Mouse (Mus musculus): ENCODE results near the gene Rnaseh2a. TPM values are rescaled to one million over a fixed set of nuclear protein-coding genes. Genes with fewer than 3 reads are reported as not detected.

Rnaseh2a gene
- total RNA-seq, 1 experiment from 2014 or later = 59.7 TPM

Other genes with a start within 250 kb of the Rnaseh2a start
- gene G430095P16Rik, start 246.8 kb downstream of the Rnaseh2a start, total RNA-seq (2017) = 5.7 and 11.4 TPM in 2 replicates
- 21.5 and 26.3 TPM in 2 replicates for gene Nfix, start 169.4 kb downstream of the Rnaseh2a start, total RNA-seq (2017)
- gene Dand5, start 146.9 kb downstream of the Rnaseh2a start, total RNA-seq (2017) = 3.8 and 7.4 TPM in 2 replicates
- gene Gadd45gip1, start 138.2 kb downstream of the Rnaseh2a start, total RNA-seq (2017) = 29.8 and 38.8 TPM in 2 replicates
- gene Rad23a, start 129.1 kb downstream of the Rnaseh2a start, total RNA-seq (2017) = 27.4 and 32.7 TPM in 2 replicates
- gene Calr, start 122.8 kb downstream of the Rnaseh2a start, total RNA-seq (2017) = 1,472 and 1,879 TPM in 2 replicates
- gene Farsa, start 112.8 kb downstream of the Rnaseh2a start, total RNA-seq (2017) = 108 and 126 TPM in 2 replicates
- gene Syce2, start 97.7 kb downstream of the Rnaseh2a start, total RNA-seq (2017) = 93.5 and 127 TPM in 2 replicates
- 29.5 and 37.4 TPM in 2 replicates for gene Gcdh, start 75.8 kb downstream of the Rnaseh2a start, total RNA-seq (2017)
- 4.1 and 30.6 TPM in 2 replicates for gene Klf1, start 67.8 kb downstream of the Rnaseh2a start, total RNA-seq (2017)
- gene Dnase2a, start 61.2 kb downstream of the Rnaseh2a start, total RNA-seq (2017) = 27.8 and 50.0 TPM in 2 replicates
- gene Mast1, start 32.4 kb downstream of the Rnaseh2a start, total RNA-seq (2017) = 0.10 TPM in 1 of 2 replicates, not detected in the other
- gene Rtbdn, start 22.8 kb downstream of the Rnaseh2a start, total RNA-seq (2017) = not detected in 2 replicates
- not detected in 2 replicates for gene Gm49661, start 334 bp downstream of the Rnaseh2a start, total RNA-seq (2017)
- gene Prdx2, start 180 bp downstream of the Rnaseh2a start, total RNA-seq (2017) = 469 and 528 TPM in 2 replicates
- 208 and 220 TPM in 2 replicates for gene Junb, start 9.0 kb upstream of the Rnaseh2a start, total RNA-seq (2017)
- gene Hook2, start 20.8 kb upstream of the Rnaseh2a start, total RNA-seq (2017) = 17.9 and 18.5 TPM in 2 replicates
- gene Best2, start 44.8 kb upstream of the Rnaseh2a start, total RNA-seq (2017) = not detected in 2 replicates
- gene Asna1, start 55.5 kb upstream of the Rnaseh2a start, total RNA-seq (2017) = 34.1 and 49.6 TPM in 2 replicates
- 219 and 245 TPM in 2 replicates for gene Trir, start 57.1 kb upstream of the Rnaseh2a start, total RNA-seq (2017)
- gene Tnpo2, start 67.1 kb upstream of the Rnaseh2a start, total RNA-seq (2017) = 21.8 and 23.0 TPM in 2 replicates
- gene Fbxw9, start 90.3 kb upstream of the Rnaseh2a start, total RNA-seq (2017) = 6.1 and 7.1 TPM in 2 replicates
- gene Gm5741, start 98.2 kb upstream of the Rnaseh2a start, total RNA-seq (2017) = not detected in 2 replicates
- gene Dhps, start 102.0 kb upstream of the Rnaseh2a start, total RNA-seq (2017) = 15.5 and 22.7 TPM in 2 replicates
- 37.1 and 51.9 TPM in 2 replicates for gene Wdr83os, start 111.0 kb upstream of the Rnaseh2a start, total RNA-seq (2017)
- gene Wdr83, start 111.5 kb upstream of the Rnaseh2a start, total RNA-seq (2017) = 17.3 and 17.6 TPM in 2 replicates
- gene Man2b1, start 113.5 kb upstream of the Rnaseh2a start, total RNA-seq (2017) = 46.2 and 55.0 TPM in 2 replicates
- not detected in 2 replicates for gene Zfp791, start 153.3 kb upstream of the Rnaseh2a start, total RNA-seq (2017)
- gene Cks1brt, start 182.2 kb upstream of the Rnaseh2a start, total RNA-seq (2017) = not detected in 2 replicates

Measured in hematopoietic stem cell, adult 5-6 weeks (primary cell).